Mouse (Mus musculus) heart, adult 2 months (tissue): Measurements from ENCODE around the gene Ddt. TPM values are rescaled to one million over a fixed set of nuclear protein-coding genes. Genes with fewer than 3 reads are reported as not detected.
A peak's percentile ranks its signal among the peaks of the same experiment; 100 is the strongest.

ENCODE experiments used
- DNase-seq, 2 experiments: peaks; one replicate each; pipeline ENCODE4 v3.0.0; 2021
- H3K27ac ChIP-seq: fragments of 200-600 bp; 2 replicates; pipeline ENCODE4 v1.8.1; 2022
- H3K27me3 ChIP-seq: fragments of 200-500 bp; 2 replicates; pipeline ENCODE4 v1.6.1; 2012; ENCODE audit warnings: mild to moderate bottlenecking, low read length, inconsistent platforms, mixed read lengths; ENCODE audit not compliant: control insufficient read depth, insufficient read depth
- H3K36me3 ChIP-seq: fragments of 200-500 bp; 2 replicates; pipeline ENCODE4 v1.6.1; 2012; ENCODE audit warnings: low read length, inconsistent platforms; ENCODE audit not compliant: control insufficient read depth, insufficient read depth
- H3K4me1 ChIP-seq: fragments of 200-500 bp; 2 replicates; pipeline ENCODE4 v1.6.1; 2011; ENCODE audit warnings: low read length; ENCODE audit not compliant: control insufficient read depth, insufficient read depth
- H3K4me3 ChIP-seq: fragments of 200-600 bp; 2 replicates; pipeline ENCODE4 v1.8.1; 2022
- H3K79me2 ChIP-seq: fragments of 200-500 bp; replicated peaks from 2 replicates; pipeline ENCODE4 v1.6.1; 2012; ENCODE audit warnings: mild to moderate bottlenecking, inconsistent platforms, low read length, moderate library complexity, mixed read lengths; ENCODE audit not compliant: control insufficient read depth, insufficient read depth
- H3K9ac ChIP-seq: fragments of 200-500 bp; 2 replicates; pipeline ENCODE4 v1.6.1; 2012; ENCODE audit warnings: low read depth, mild to moderate bottlenecking, control low read depth, inconsistent platforms, low read length, mixed read lengths
- CTCF ChIP-seq: fragments of 200-600 bp; IDR thresholded peaks from 2 replicates; pipeline ENCODE4 v1.8.1; 2022; ENCODE audit warnings: antibody characterized with exemption, mild to moderate bottlenecking, moderate library complexity
- EP300 ChIP-seq: fragments of 200-500 bp; IDR thresholded peaks from 2 replicates; pipeline ENCODE4 v1.6.1; 2011; ENCODE audit warnings: low read depth, low read length, control low read depth; ENCODE audit not compliant: insufficient read depth
- POLR2A ChIP-seq: fragments of 200-500 bp; IDR thresholded peaks from 2 replicates; pipeline ENCODE4 v1.6.1; 2011; ENCODE audit warnings: mild to moderate bottlenecking, low read depth, low read length, control low read depth; ENCODE audit not compliant: insufficient read depth
- WGBS: fragments of 180-500 bp; shearing (Covaris S2); methylation state at CpG from one replicate; pipeline ENCODE4 v1.1.7; 2018; 5-methylcytosine and 5-hydroxymethylcytosine counted together
- intact Hi-C: fragments of 180-260 bp; cut with DNase I; formaldehyde crosslinking; loops from one replicate; pipeline ENCODE4 v1.15.1; 2025
- polyA plus RNA-seq: library from polyadenylated mRNA; depleted of rRNA; stranded (reverse); fragments of >200 nt; gene quantifications from 2 replicates; pipeline ENCODE4 v1.2.3, GENCODE M21; 2012
- total RNA-seq, 2 experiments: library from RNA; stranded (reverse); gene quantifications; 2 replicates each; pipeline ENCODE4 v1.2.3; 2021

Gene Ddt
- total and polyA plus RNA-seq, 3 experiments: 89.2 to 116 (median 110) TPM

GRCm38 (mm10) chr10:75798176-75798696 is 25.0 kb upstream of the Ddt start, which contains the start of gene Gstt1:
Gene Gstt1 (minus strand): TSS chr10:75798584.
- Histone ChIP-seq H3K4me3 (peak within 1 kb of the TSS; percentile 58), H3K4me1 (0 out of 2 replicates have a peak, but pooled peaks cover 1% of the 10 kb centered on the region), H3K79me2 (no peaks in the 10 kb centered on the region), H3K27me3 (no peaks in the 10 kb centered on the region), H3K9ac (peak within 1 kb of the TSS; percentile 64), H3K27ac (peak within 1 kb of the TSS; percentile 69), H3K36me3 (no peaks in the 10 kb centered on the region)
- TF ChIP-seq EP300 (no peak), POLR2A (peak; percentile 81), CTCF (no peak)
- intact Hi-C loops: loop anchor here (2.0 kb wide), 1 partner anchor 25 kb away; the partner anchor contains the start of gene Ddt
- WGBS: 1% methylated on average over 18 of the region's 18 CpGs
- DNase-seq: peak; percentile 82 to 84

GRCm38 (mm10) chr10:75797619-75798175 is 24.5 kb upstream of the Ddt start:
- intact Hi-C loops: loop anchor here (2.0 kb wide), 2 partner anchors 25 to 35 kb away; partner anchors contain the start of gene Ddt
- WGBS: 0% methylated on average over 12 of the region's 12 CpGs
- H3K79me2 ChIP-seq: no peaks in the 10 kb centered on the region
- peak overlapping the region; percentile 69 for H3K27ac ChIP-seq
- TF ChIP-seq CTCF (0 out of 2 replicates have a peak, but pooled peaks have one; percentile 12), POLR2A (peak; percentile 50), EP300 (no peak)
- H3K9ac ChIP-seq: peak overlapping the region; percentile 64
- peak overlapping the region; percentile 58 for H3K4me3 ChIP-seq
- H3K36me3 ChIP-seq: no peaks in the 10 kb centered on the region
- H3K4me1 ChIP-seq: 0 out of 2 replicates have a peak, but pooled peaks cover 1% of the 10 kb centered on the region
- no peaks in the 10 kb centered on the region for H3K27me3 ChIP-seq
- peak; percentile 73 to 78 for DNase-seq

GRCm38 (mm10) chr10:75796731-75797516 is 23.7 kb upstream of the Ddt start:
- no peaks in the 10 kb centered on the region for H3K36me3 ChIP-seq
- 0 out of 2 replicates have a peak overlapping the region, but pooled peaks have one; percentile 13 for H3K9ac ChIP-seq
- TF ChIP-seq EP300 (no peak), CTCF (no peak), POLR2A (no peak)
- H3K27me3 ChIP-seq: no peaks in the 10 kb centered on the region
- intact Hi-C loops: loop anchor here (2.0 kb wide), 1 partner anchor 36 kb away; no protein-coding TSS in a partner anchor
- no peak for DNase-seq
- no peaks in the 10 kb centered on the region for H3K79me2 ChIP-seq
- 48% methylated on average over 11 of the region's 11 CpGs for WGBS
- H3K27ac ChIP-seq: peak overlapping the region; percentile 2; the same call in 1 of the 2 replicates
- H3K4me1 ChIP-seq: 0 out of 2 replicates have a peak, but pooled peaks cover 1% of the 10 kb centered on the region
- peak overlapping the region; percentile 58 for H3K4me3 ChIP-seq

DNA sequence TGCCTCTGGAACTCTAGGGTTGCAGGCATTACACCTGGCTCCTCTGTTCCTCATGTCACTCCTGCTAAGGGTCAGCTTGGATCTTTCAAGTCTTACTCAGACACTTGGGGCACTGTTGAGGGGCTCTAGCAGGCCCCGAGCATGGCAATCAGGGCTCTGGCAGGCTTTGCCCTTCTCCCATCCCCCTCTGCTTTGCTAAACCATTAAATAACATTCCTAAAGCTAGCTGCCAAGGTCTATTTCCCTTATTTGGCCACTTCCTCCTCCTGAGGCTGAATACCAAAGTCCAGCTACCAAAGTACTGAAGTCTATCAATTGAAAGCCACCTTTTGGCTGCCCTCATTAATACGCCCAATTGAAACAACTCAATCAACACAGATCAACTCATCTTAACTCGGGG is 21.7 kb upstream of the Ddt start:
- WGBS: 41% methylated on average over 3 of the region's 3 CpGs
- 0 out of 2 replicates have a peak, but pooled peaks cover 1% of the 10 kb centered on the region for H3K4me1 ChIP-seq
- TF ChIP-seq EP300 (no peak), CTCF (no peak), POLR2A (no peak)
- no peak overlapping the region for H3K4me3 ChIP-seq
- DNase-seq: no peak
- no peak overlapping the region for H3K27ac ChIP-seq
- intact Hi-C loops: no loop called here
- no peaks in the 10 kb centered on the region for H3K36me3 ChIP-seq
- no peaks in the 10 kb centered on the region for H3K79me2 ChIP-seq
- no peak overlapping the region for H3K9ac ChIP-seq
- H3K27me3 ChIP-seq: no peaks in the 10 kb centered on the region

- Histone ChIP-seq H3K27me3 (no peaks in the 10 kb centered on the region), H3K4me1 (no peaks in the 10 kb centered on the region), H3K36me3 (no peaks in the 10 kb centered on the region), H3K79me2 (no peaks in the 10 kb centered on the region), H3K9ac (no peak overlapping the region), H3K27ac (no peak overlapping the region), H3K4me3 (no peak overlapping the region)
- WGBS: 22% methylated on average over 7 of the region's 7 CpGs
- intact Hi-C loops: no loop called here
- DNase-seq: no peak
- TF ChIP-seq CTCF (peak; percentile 29; the same call in 1 of the 2 replicates), POLR2A (no peak)
Measured at GRCm38 (mm10) chr10:75790773-75791172, 17.6 kb upstream of the Ddt start.

GRCm38 (mm10) chr10:75789841-75790240 is 16.6 kb upstream of the Ddt start:
- no peak overlapping the region for H3K27ac ChIP-seq
- no peaks in the 10 kb centered on the region for H3K36me3 ChIP-seq
- H3K79me2 ChIP-seq: no peaks in the 10 kb centered on the region
- DNase-seq: no peak
- TF ChIP-seq POLR2A: no peak
- H3K9ac ChIP-seq: no peak overlapping the region
- intact Hi-C loops: no loop called here
- no peak overlapping the region for H3K4me3 ChIP-seq
- WGBS: 91% methylated on average over 5 of the region's 5 CpGs
- no peaks in the 10 kb centered on the region for H3K27me3 ChIP-seq
- no peaks in the 10 kb centered on the region for H3K4me1 ChIP-seq
